Mouse (Mus musculus) left cerebral cortex, postnatal 36 days (tissue): ENCODE data around the gene Nes. TPM values are rescaled to one million over a fixed set of nuclear protein-coding genes. Genes with fewer than 3 reads are reported as not detected.

ENCODE experiments used
- DNase-seq, 2 experiments: peaks; one replicate each; pipeline ENCODE4 v3.0.0; 2021 to 2022; ENCODE audit warnings: low spot score in 2 of 2, mixed read lengths in 1 of 2
- intact Hi-C: fragments of 180-260 bp; cut with DNase I; formaldehyde crosslinking; loops from one replicate; pipeline ENCODE4 v1.15.1; 2025
- total RNA-seq, 2 experiments: library from RNA; stranded (reverse); gene quantifications; 2 replicates each; pipeline ENCODE4 v1.2.3; 2021

Gene Nes
- total RNA-seq, 2 experiments from 2014 or later: 4.6 to 6.2 TPM

- intact Hi-C loops: no loop called here
- DNase-seq: no peak
Measured at GRCm38 (mm10) chr3:87999243-87999895, 28.5 kb downstream of the Nes start.

- peak; percentile 48 to 59 for DNase-seq
- intact Hi-C loops: loop anchor here (10.0 kb wide), 1 partner anchor 275 kb away; no protein-coding TSS in a partner anchor
Measured at GRCm38 (mm10) chr3:88000181-88000580, 29.3 kb downstream of the Nes start, which contains the start of gene Bcan. Gene Bcan, minus strand, starts transcription at chr3:88000230.

- no peak for DNase-seq
- intact Hi-C loops: loop anchor here (10.0 kb wide), 1 partner anchor 274 kb away; no protein-coding TSS in a partner anchor
Measured at GRCm38 (mm10) chr3:88000816-88001595, 30.1 kb downstream of the Nes start.

- DNase-seq: no peak
- intact Hi-C loops: loop anchor here (10.0 kb wide), 1 partner anchor 272 kb away; no protein-coding TSS in a partner anchor
Measured at GRCm38 (mm10) chr3:88002291-88002976, 31.6 kb downstream of the Nes start.

GRCm38 (mm10) chr3:88005822-88006786 is 35.2 kb downstream of the Nes start:
- DNase-seq: no peak
- intact Hi-C loops: loop anchor here (10.0 kb wide), 1 partner anchor 269 kb away; no protein-coding TSS in a partner anchor

GRCm38 (mm10) chr3:88010634-88011265 is 39.9 kb downstream of the Nes start:
- intact Hi-C loops: loop anchor here (2.0 kb wide), 1 partner anchor 60 kb away; no protein-coding TSS in a partner anchor
- DNase-seq: no peak

GRCm38 (mm10) chr3:88022322-88023191 is 51.7 kb downstream of the Nes start:
- DNase-seq: peak; percentile 62 to 76
- intact Hi-C loops: no loop called here

- no peak for DNase-seq
- intact Hi-C loops: no loop called here
Measured at GRCm38 (mm10) chr3:88023192-88024074, 52.6 kb downstream of the Nes start.

- no peak for DNase-seq
- intact Hi-C loops: no loop called here
Measured at GRCm38 (mm10) chr3:88026823-88027222, 55.9 kb downstream of the Nes start.

- intact Hi-C loops: no loop called here
- DNase-seq: no peak
Measured at GRCm38 (mm10) chr3:88027434-88028186, 56.7 kb downstream of the Nes start, which contains the start of gene Hapln2. Gene Hapln2, minus strand, starts transcription at chr3:88027583.

Other genes starting within 250 kb of the Nes start
- under 1 TPM in 1 of 2 experiments, not detected in 1; 0.49 TPM for gene Lrrc71, start 222.5 kb upstream of the Nes start, total RNA-seq
- gene Ntrk1, start 175.9 kb upstream of the Nes start, total RNA-seq: under 1 TPM; 0.35 to 0.95 TPM
- under 1 TPM; 0.39 to 0.77 TPM for gene Insrr, start 174.1 kb upstream of the Nes start, total RNA-seq
- gene Pear1, start 146.8 kb upstream of the Nes start, total RNA-seq: 1 to 10 TPM; 6.8 to 9.2 TPM
- gene Sh2d2a, start 124.3 kb upstream of the Nes start, total RNA-seq: not detected
- 10 to 100 TPM; 59.8 to 63.6 TPM for gene Prcc, start 85.5 kb upstream of the Nes start, total RNA-seq
- 100 to 1,000 TPM; 150 to 153 TPM for gene Hdgf, start 64.8 kb upstream of the Nes start, total RNA-seq
- 10 to 100 TPM; 44.6 to 54.9 TPM for gene Mrpl24, start 51.6 kb upstream of the Nes start, total RNA-seq
- 10 to 100 TPM; 12.9 to 14.3 TPM for gene Isg20l2, start 40.8 kb upstream of the Nes start, total RNA-seq
- 10 to 100 TPM; 16.4 to 23.9 TPM for gene Rrnad1, start 40.4 kb upstream of the Nes start, total RNA-seq
- gene Crabp2, start 22.4 kb upstream of the Nes start, total RNA-seq: 1 to 10 TPM; 3.4 to 6.0 TPM
- gene Bcan, start 29.2 kb downstream of the Nes start, total RNA-seq: 100 to 1,000 TPM; 251 to 278 TPM
- gene Hapln2, start 56.5 kb downstream of the Nes start, total RNA-seq: 10 to 100 TPM; 14.5 to 15.4 TPM
- 10 to 100 TPM; 14.9 to 17.5 TPM for gene Gpatch4, start 72.0 kb downstream of the Nes start, total RNA-seq
- 10 to 100 TPM; 61.7 to 74.4 TPM for gene Naxe, start 87.4 kb downstream of the Nes start, total RNA-seq
- not detected for gene Ttc24, start 107.2 kb downstream of the Nes start, total RNA-seq
- gene Iqgap3, start 110.9 kb downstream of the Nes start, total RNA-seq: 1 to 10 TPM in 1 of 2 experiments, under 1 TPM in 1; 0.23 to 1.1 TPM
- 100 to 1,000 TPM; 203 to 231 TPM for gene Mef2d, start 171.3 kb downstream of the Nes start, total RNA-seq